10 mouse cellular contexts compared by ENCODE assay signal in genomic region chr11:115751725-115752124, GRCm38 (mm10).
"Had no signal": no experiment of that assay in that cellular context is flagged by ENCODE, and none has a peak within 500 bp of the region (broad histone marks: within the 10 kb centered on the region; RNA-seq: fewer than 3 reads in every experiment).

No protein-coding gene starts in this region.

- DNase-seq: kidney, adult 2 months; kidney, postnatal 25 days; layer of hippocampus, adult 9-11 months; layer of hippocampus, postnatal 36 days; left cerebral cortex, postnatal 4 days; lung, adult 18-20 months; lung, postnatal 10 days; right cerebral cortex, postnatal 14 days had no signal

- ATAC-seq: intestine, embryonic 16.5 days; midbrain, embryonic 16.5 days had no signal
